Mouse (Mus musculus): ENCODE data around the gene Pard6b. TPM values are rescaled to one million over a fixed set of nuclear protein-coding genes. Genes with fewer than 3 reads are reported as not detected.

Pard6b gene
- total RNA-seq, 2 experiments from 2014 or later: 3.1 to 3.4 TPM

- no peak for DNase-seq (ENCODE audit: low spot score)
- intact Hi-C loops (cut with DNase I): no loop called here
These were observed 22.2 kb upstream of the Pard6b start for GRCm38 (mm10) chr2:168058488-168059199.

- DNase-seq (ENCODE audit: low spot score): no peak
- intact Hi-C loops (cut with DNase I): no loop called here
These were observed 21.5 kb upstream of the Pard6b start for GRCm38 (mm10) chr2:168059200-168059790.

GRCm38 (mm10) chr2:168063712-168064111 lies 17.1 kb upstream of the Pard6b start:
- no peak for DNase-seq (ENCODE audit: low spot score)
- intact Hi-C loops (cut with DNase I): no loop called here

- no peak for DNase-seq (ENCODE audit: low spot score)
- intact Hi-C loops (cut with DNase I): no loop called here
These were observed 15.3 kb upstream of the Pard6b start for GRCm38 (mm10) chr2:168065511-168065910.

GRCm38 (mm10) chr2:168066783-168067182 lies 14.0 kb upstream of the Pard6b start:
- intact Hi-C loops (cut with DNase I): no loop called here

DNA sequence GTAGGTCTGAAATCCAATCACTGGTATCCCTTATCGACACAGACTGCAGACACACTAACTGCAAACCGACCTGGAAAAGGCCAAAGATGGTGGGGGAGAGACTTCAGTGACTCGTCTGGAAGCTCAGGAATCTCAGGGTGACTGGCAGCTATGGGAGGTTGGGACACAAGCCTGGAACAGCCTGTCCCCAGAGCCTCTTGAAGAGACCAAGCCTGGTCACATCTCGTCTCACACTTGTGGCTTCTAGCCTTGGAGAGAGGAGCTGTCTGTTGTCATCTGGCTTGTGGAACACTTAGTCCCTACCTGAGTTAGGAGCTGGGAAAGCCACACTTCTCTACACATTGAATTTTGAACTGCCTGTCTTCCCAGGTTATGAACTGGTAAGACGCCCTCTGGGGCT lies 10.4 kb upstream of the Pard6b start:
- intact Hi-C loops (cut with DNase I): loop anchor here (2.0 kb wide), 1 partner anchor 52 kb away; no protein-coding TSS in a partner anchor
- DNase-seq (ENCODE audit: low spot score): no peak

More at GRCm38 (mm10) chr2:168066783-168067182, 14.0 kb upstream of the Pard6b start:
- no peak for DNase-seq (ENCODE audit: low spot score)

DNA sequence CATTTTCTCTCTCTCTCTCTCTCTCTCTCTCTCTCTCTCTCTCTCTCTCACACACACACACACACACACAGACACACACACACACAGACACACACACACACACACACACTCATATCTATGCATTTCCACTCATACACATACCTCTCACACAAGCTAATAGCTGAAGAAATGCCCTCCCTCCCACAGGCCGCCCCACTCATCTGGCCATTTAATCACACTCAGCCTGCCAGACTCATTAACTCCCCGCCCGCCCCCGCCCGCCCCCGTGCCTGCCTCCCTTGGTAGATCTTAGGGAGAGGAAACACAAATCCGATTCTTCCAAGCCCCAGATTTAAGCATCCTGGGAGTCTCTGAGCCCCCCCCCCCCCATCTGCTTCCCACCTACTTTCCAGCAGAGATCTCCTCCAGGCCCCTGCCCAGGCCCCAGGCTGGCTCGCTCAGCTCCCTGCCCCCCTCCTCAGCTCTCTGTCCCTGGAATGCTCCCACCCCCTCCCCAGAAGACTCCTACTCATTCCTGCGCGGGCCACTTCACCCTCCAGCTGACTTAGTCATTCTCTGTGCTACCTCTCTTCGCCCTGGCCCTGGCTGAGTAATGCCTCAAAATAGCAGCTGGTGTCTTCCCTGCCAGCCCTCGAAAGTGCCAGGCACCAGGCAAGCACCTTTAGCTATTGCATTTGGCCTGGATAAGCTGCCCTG lies 8.2 kb upstream of the Pard6b start:
- intact Hi-C loops (cut with DNase I): no loop called here
- no peak for DNase-seq (ENCODE audit: low spot score)

DNA sequence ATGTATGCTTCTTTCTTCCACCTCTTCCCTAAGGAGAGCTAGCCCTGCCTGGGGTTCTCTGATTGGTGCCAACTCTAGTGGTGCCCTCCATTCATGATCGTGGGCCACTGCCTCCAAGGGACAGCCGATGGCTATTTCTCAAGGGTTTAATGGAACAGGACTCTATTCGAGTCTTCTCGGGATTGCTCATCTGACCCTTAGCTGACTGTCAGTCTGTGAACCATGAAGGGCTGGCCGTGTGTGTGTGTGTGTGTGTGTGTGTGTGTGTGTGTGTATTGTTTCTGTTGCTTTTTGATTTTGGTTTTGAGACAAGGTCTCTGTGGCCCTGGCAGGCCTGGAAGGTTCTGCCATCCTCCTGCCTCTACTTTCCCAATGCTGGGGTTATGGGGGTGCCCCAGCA lies 7.1 kb upstream of the Pard6b start:
- intact Hi-C loops (cut with DNase I): no loop called here
- no peak for DNase-seq (ENCODE audit: low spot score)

- intact Hi-C loops (cut with DNase I): no loop called here
- no peak for DNase-seq (ENCODE audit: low spot score)
These were observed 6.3 kb upstream of the Pard6b start for GRCm38 (mm10) chr2:168074457-168074856.

DNA sequence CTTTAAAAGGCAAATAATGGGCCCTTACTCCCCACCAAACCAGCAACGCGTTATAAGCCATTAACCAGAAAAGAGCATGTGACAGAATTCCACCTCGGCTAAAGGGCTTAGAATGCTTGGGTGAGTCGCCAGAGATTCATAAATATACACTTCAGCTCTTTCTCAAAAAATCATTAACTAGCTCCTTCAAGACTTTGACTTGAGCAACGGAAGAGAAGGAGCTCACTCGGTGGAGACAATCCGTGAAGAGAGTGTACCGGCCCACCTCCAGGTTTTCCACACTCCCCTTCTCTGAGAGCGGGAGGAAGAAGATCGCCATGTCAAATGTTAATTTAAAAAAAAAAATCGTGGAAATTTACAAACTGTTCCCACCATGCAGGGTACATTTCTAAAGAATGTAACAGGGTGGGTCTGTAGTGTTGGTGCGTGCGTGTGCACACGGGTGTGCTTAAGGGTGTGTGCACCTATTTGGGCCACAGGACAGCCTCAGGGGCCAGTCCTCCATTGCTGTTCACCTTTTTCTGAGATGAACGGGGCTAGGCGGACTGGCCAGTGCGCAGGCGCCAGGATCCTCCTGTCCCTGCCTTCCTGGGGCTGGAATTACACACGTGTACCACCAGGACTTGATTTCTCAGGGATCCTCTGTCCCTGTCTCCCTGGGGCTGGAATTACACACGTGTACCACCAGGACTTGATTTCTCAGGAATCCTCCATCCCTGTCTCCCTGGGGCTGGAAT lies 3.8 kb upstream of the Pard6b start:
- no peak for DNase-seq (ENCODE audit: low spot score)
- intact Hi-C loops (cut with DNase I): no loop called here

DNA sequence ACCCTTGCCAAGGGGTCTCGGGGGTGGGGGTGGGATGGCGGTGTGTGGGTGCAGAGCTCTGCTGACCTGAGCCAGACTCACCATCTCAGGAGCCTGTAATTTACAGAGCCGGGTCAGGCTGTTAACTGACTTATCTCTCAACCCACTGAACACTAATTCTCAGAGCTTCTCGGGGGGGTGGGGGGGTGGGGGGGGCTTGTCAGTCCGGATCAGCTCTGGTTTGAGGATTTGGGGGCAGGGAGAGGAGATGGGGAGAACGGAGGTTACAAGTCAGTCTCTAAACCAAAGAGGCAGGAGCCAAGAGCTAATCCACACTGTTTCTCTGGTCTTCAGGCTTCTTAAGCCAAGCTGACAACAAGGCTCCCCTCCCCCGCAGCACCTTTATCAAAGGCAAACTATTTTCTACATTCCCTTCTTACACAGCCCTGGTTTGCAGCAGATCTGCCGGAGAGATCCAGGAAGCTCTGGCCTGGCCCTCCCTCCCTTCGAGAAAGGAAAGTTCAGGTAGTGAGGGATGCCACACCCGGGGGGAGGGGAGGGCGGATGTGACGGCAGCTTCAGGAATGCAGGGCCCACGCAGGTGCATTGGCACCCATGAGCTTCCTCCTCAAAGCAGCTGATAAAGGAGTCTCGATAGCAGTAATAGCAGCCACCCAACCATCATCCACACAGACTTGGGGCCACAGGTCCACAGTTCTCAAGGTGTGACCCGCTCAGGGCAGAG lies 2.5 kb upstream of the Pard6b start:
- DNase-seq (ENCODE audit: low spot score): no peak
- intact Hi-C loops (cut with DNase I): no loop called here

GRCm38 (mm10) chr2:168081299-168081932 lies 612 bp downstream of the Pard6b start:
- intact Hi-C loops (cut with DNase I): loop anchor here (10.0 kb wide), 1 partner anchor 397 kb away; the partner anchor contains the start of genes Cebpb and Tmem189

GRCm38 (mm10) chr2:168081933-168082306 lies 1.1 kb downstream of the Pard6b start:
- intact Hi-C loops (cut with DNase I): loop anchor here (10.0 kb wide), 1 partner anchor 397 kb away; the partner anchor contains the start of genes Cebpb and Tmem189
- no peak for DNase-seq (ENCODE audit: low spot score)

More at GRCm38 (mm10) chr2:168081299-168081932, 612 bp downstream of the Pard6b start:
- DNase-seq (ENCODE audit: low spot score): no peak

DNA sequence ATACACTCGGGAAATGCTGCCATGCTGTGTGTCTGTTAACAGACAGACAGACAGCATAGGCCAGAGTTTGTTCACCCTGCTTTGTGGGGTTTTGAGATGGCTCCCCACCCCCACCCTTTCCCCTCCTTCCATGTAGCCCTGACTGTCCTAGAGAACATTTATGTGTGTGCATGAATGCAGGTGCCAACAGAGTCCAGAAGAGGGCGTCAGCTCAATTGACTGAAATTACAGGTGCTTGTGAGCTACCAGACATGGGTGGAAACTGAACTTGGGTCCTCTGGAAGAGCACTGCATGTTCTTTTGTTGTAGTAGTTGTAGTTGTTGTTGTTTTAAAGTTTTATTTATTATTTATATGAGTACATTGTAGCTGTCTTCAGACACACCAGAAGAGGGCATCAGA lies 2.8 kb downstream of the Pard6b start:
- DNase-seq (ENCODE audit: low spot score): no peak
- intact Hi-C loops (cut with DNase I): loop anchor here (10.0 kb wide), 1 partner anchor 399 kb away; the partner anchor contains the start of genes Cebpb and Tmem189

- intact Hi-C loops (cut with DNase I): loop anchor here (10.0 kb wide), 1 partner anchor 399 kb away; the partner anchor contains the start of genes Cebpb and Tmem189
- no peak for DNase-seq (ENCODE audit: low spot score)
These were observed 3.4 kb downstream of the Pard6b start for GRCm38 (mm10) chr2:168084228-168084627.

GRCm38 (mm10) chr2:168085621-168086265 lies 4.9 kb downstream of the Pard6b start:
- intact Hi-C loops (cut with DNase I): loop anchor here (10.0 kb wide), 1 partner anchor 401 kb away; the partner anchor contains the start of genes Cebpb and Tmem189
- no peak for DNase-seq (ENCODE audit: low spot score)

- intact Hi-C loops (cut with DNase I): loop anchor here (10.0 kb wide), 1 partner anchor 402 kb away; the partner anchor contains the start of genes Cebpb and Tmem189
- DNase-seq (ENCODE audit: low spot score): no peak
These were observed 5.5 kb downstream of the Pard6b start for GRCm38 (mm10) chr2:168086318-168086717.

DNA sequence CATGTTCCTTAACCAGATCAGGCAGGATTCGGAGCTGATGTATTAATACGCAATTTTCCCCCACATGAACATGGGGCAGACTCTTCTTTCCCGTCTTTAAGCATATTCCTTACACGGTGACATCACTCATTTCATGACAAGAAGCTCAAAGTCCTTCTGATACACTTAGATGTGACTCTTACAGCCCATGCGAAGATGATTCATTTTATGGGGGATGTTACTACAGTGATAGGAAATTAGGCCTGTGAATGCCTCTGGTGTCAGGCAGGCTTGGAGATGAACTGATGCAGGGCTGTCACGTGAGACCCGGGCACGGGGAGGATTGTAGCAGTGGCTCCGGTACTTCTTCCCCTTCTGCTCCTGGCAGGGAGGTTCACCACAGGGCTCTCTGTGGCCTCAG lies 6.0 kb downstream of the Pard6b start:
- intact Hi-C loops (cut with DNase I): loop anchor here (10.0 kb wide), 1 partner anchor 402 kb away; the partner anchor contains the start of genes Cebpb and Tmem189
- no peak for DNase-seq (ENCODE audit: low spot score)
